Mouse (Mus musculus): ENCODE data around the gene Bcor. TPM values are rescaled to one million over a fixed set of nuclear protein-coding genes. Genes with fewer than 3 reads are reported as not detected.

The Bcor gene
- total and polyA plus RNA-seq, 3 experiments, result 44.6 to 88.7 (median 61.6) TPM

GRCm38 (mm10) chrX:12122594-12123331 is 37.4 kb downstream of the Bcor start:
- H3K36me3 ChIP-seq (ENCODE audit: control insufficient read depth in 1 of 2, insufficient read depth in 2 of 2, low read length in 2 of 2), result peaks cover 0 to 64% of the 10 kb centered on the region in 2 experiments
- DNase-seq (ENCODE audit: low read depth, low spot score), result peak; percentile 88
- H3K9me3 ChIP-seq (replicated peaks; ENCODE audit: insufficient read depth, low read length), result no peaks in the 10 kb centered on the region
- peaks cover 79% of the 10 kb centered on the region for H3K79me2 ChIP-seq (ENCODE audit: control insufficient read depth, insufficient read depth, low read length, poor library complexity)
- peak overlapping the region; percentile 45 to 63 for H3K4me3 ChIP-seq (ENCODE audit: control insufficient read depth in 1 of 2, insufficient read depth in 1 of 2, low read depth in 2 of 2, low read length in 2 of 2)
- no peaks in the 10 kb centered on the region for H3K27me3 ChIP-seq (ENCODE audit: control insufficient read depth in 1 of 2, insufficient read depth in 2 of 2, low read length in 2 of 2)
- TF ChIP-seq MAFK (IDR thresholded peaks at IDR 0.05; ENCODE audit: borderline replicate concordance, low read depth, low read length) (no peak), SMC3 (IDR thresholded peaks at IDR 0.05; ENCODE audit: low read depth, low read length) (0 out of 2 replicates have a peak, but pooled peaks have one; percentile 10), ELF1 (IDR thresholded peaks at IDR 0.05; ENCODE audit: low read depth, low read length) (peak; percentile 44; the same call in 1 of the 2 replicates), ETS1 (IDR thresholded peaks at IDR 0.05; ENCODE audit: low read depth, low read length) (0 out of 2 replicates have a peak, but pooled peaks have one; percentile 18), EP300 (IDR thresholded peaks at IDR 0.05; ENCODE audit: low read depth in 1 of 2, low read length in 2 of 2) (peak; percentile 29 to 34; a peak in 1 of 4 replicates), MXI1 (IDR thresholded peaks at IDR 0.05; ENCODE audit: low read depth, low read length) (peak; percentile 17; the same call in 1 of the 2 replicates), NRF1 (IDR thresholded peaks at IDR 0.05; ENCODE audit: insufficient read depth, low read depth, low read length, poor library complexity, severe bottlenecking) (peak; percentile 43; the same call in 1 of the 2 replicates), MAZ (IDR thresholded peaks at IDR 0.05; ENCODE audit: low read depth, low read length) (peak; percentile 74), POLR2AphosphoS5 (IDR thresholded peaks at IDR 0.05; ENCODE audit: borderline replicate concordance, low read depth, low read length) (no peak), ZKSCAN1 (IDR thresholded peaks at IDR 0.05; ENCODE audit: low read depth, low read length) (0 out of 2 replicates have a peak, but pooled peaks have one; percentile 17), TBP (IDR thresholded peaks at IDR 0.05; ENCODE audit: low read depth, low read length) (peak; percentile 88), SIN3A (IDR thresholded peaks at IDR 0.05; ENCODE audit: low read length) (peak; percentile 61), MAX (IDR thresholded peaks at IDR 0.05; ENCODE audit: low read length) (no peak)
- H3K4me1 ChIP-seq (ENCODE audit: control insufficient read depth in 1 of 2, insufficient read depth in 2 of 2, low read length in 2 of 2), result peaks cover 22 to 55% of the 10 kb centered on the region in 2 experiments
- H3K9ac ChIP-seq (ENCODE audit: control insufficient read depth, low read depth, low read length, poor library complexity, severe bottlenecking), result peak overlapping the region; percentile 75
- H3K27ac ChIP-seq (ENCODE audit: control insufficient read depth, low read depth, low read length), result peak overlapping the region; percentile 87

DNA sequence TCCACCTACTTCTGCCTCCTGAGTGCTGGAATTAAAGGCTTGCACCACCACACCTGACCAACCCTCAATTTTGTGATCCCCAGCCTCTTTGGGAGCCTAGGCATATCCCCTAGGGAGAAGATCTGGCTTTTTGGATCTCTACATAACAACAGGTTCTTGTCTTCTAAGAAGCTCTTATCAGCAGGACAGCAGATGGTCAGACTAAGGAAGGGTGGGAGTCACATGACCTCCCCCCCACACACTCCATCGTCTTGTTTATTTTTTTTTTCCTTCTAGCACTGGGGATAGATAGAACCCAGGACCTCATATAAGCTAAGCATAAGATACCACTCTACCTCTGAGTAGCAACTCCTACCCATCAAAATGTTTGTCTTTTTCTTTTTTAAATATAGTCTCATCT is 40.7 kb downstream of the Bcor start:
- Histone ChIP-seq H3K4me3 (ENCODE audit: control insufficient read depth in 1 of 2, insufficient read depth in 1 of 2, low read depth in 2 of 2, low read length in 2 of 2) (no peak overlapping the region), H3K4me1 (ENCODE audit: control insufficient read depth in 1 of 2, insufficient read depth in 2 of 2, low read length in 2 of 2) (peaks cover 22 to 35% of the 10 kb centered on the region in 2 experiments), H3K79me2 (ENCODE audit: control insufficient read depth, insufficient read depth, low read length, poor library complexity) (peaks cover 71% of the 10 kb centered on the region), H3K36me3 (ENCODE audit: control insufficient read depth in 1 of 2, insufficient read depth in 2 of 2, low read length in 2 of 2) (peaks cover 2 to 42% of the 10 kb centered on the region in 2 experiments), H3K9ac (ENCODE audit: control insufficient read depth, low read depth, low read length, poor library complexity, severe bottlenecking) (no peak overlapping the region), H3K27me3 (ENCODE audit: control insufficient read depth in 1 of 2, insufficient read depth in 2 of 2, low read length in 2 of 2) (no peaks in the 10 kb centered on the region), H3K27ac (ENCODE audit: control insufficient read depth, low read depth, low read length) (no peak overlapping the region; the same call in 1 of the 2 replicates), H3K9me3 (replicated peaks; ENCODE audit: insufficient read depth, low read length) (no peaks in the 10 kb centered on the region)
- TF ChIP-seq MAFK (IDR thresholded peaks at IDR 0.05; ENCODE audit: borderline replicate concordance, low read depth, low read length), result no peak
- TF ChIP-seq MYB (IDR thresholded peaks at IDR 0.05; ENCODE audit: low read depth, low read length), result no peak
- TF ChIP-seq GATA1 (IDR thresholded peaks at IDR 0.05; ENCODE audit: low read depth, low read length), result peak; percentile 69
- TF ChIP-seq CTCF (IDR thresholded peaks at IDR 0.05 in 2 of 3, conservative IDR thresholded peaks at IDR 0.05 in 1 of 3; ENCODE audit: control insufficient read depth in 1 of 3, insufficient read depth in 1 of 3, low read depth in 2 of 3, low read length in 3 of 3, poor library complexity in 1 of 3, severe bottlenecking in 1 of 3), result no peak
- no peak for TF ChIP-seq MXI1 (IDR thresholded peaks at IDR 0.05; ENCODE audit: low read depth, low read length)
- peak; percentile 71 for TF ChIP-seq TCF12 (IDR thresholded peaks at IDR 0.05; ENCODE audit: low read depth, low read length)
- TF ChIP-seq ZNF384 (IDR thresholded peaks at IDR 0.05; ENCODE audit: low read depth, low read length), result peak; percentile 84
- TF ChIP-seq MEF2A (IDR thresholded peaks at IDR 0.05; ENCODE audit: extremely low read depth, insufficient replicate concordance, low read depth, low read length, poor library complexity, severe bottlenecking), result no peak
- peak; percentile 60 to 66 for TF ChIP-seq EP300 (IDR thresholded peaks at IDR 0.05; ENCODE audit: low read depth in 1 of 2, low read length in 2 of 2)
- TF ChIP-seq HCFC1 (IDR thresholded peaks at IDR 0.05; ENCODE audit: low read depth, low read length), result no peak
- TF ChIP-seq RCOR1 (IDR thresholded peaks at IDR 0.05; ENCODE audit: low read depth, low read length), result no peak
- TF ChIP-seq TAL1 (IDR thresholded peaks at IDR 0.05; ENCODE audit: low read length), result peak; percentile 89
- TF ChIP-seq MAX (IDR thresholded peaks at IDR 0.05; ENCODE audit: low read length), result peak; percentile 46; the same call in 1 of the 2 replicates
- peak; percentile 67; the same call in 1 of the 2 replicates for TF ChIP-seq ETS1 (IDR thresholded peaks at IDR 0.05; ENCODE audit: low read depth, low read length)
- TF ChIP-seq POLR2AphosphoS2 (IDR thresholded peaks at IDR 0.05; ENCODE audit: low read length), result no peak
- TF ChIP-seq USF1 (IDR thresholded peaks at IDR 0.05; ENCODE audit: low read depth, low read length), result peak; percentile 93
- peak; percentile 68 for TF ChIP-seq SIN3A (IDR thresholded peaks at IDR 0.05; ENCODE audit: low read length)
- peak; percentile 58; the same call in 1 of the 2 replicates for TF ChIP-seq BHLHE40 (IDR thresholded peaks at IDR 0.05; ENCODE audit: borderline replicate concordance, low read depth, low read length)
- peak in 1 of 2 experiments; percentile 69; a peak in 3 of 4 replicates for TF ChIP-seq USF2 (IDR thresholded peaks at IDR 0.05; ENCODE audit: borderline replicate concordance in 1 of 2, insufficient read depth in 1 of 2, low read depth in 1 of 2, low read length in 2 of 2)
- DNase-seq (ENCODE audit: low read depth, low spot score), result peak; percentile 66
